Mouse (Mus musculus) NIH3T3 (cell line): Measurements from ENCODE around the gene Hspa4.
"Not testable (repeated sequence)": the region's sequence is repeated elsewhere in the genome, so short reads cannot be mapped to it uniquely, and the experiment has no call there.

Source experiments
- DNase-seq: peaks from one replicate; pipeline ENCODE4 v3.0.0-alpha.2; 2012; ENCODE audit warnings: low read depth

Hspa4 gene

GRCm38 (mm10) chr11:53300330-53301166, at the start of gene Hspa4:
Gene Hspa4, minus strand, starts transcription at chr11:53300457.
- peak; percentile 100 for DNase-seq

GRCm38 (mm10) chr11:53345738-53346137, 45.5 kb upstream of the Hspa4 start:
- no peak for DNase-seq

GRCm38 (mm10) chr11:53345328-53345727, 45.1 kb upstream of the Hspa4 start:
- no peak for DNase-seq

GRCm38 (mm10) chr11:53342711-53343110, 42.5 kb upstream of the Hspa4 start:
- DNase-seq: no peak

GRCm38 (mm10) chr11:53341019-53341418, 40.8 kb upstream of the Hspa4 start:
- DNase-seq: not testable (repeated sequence)

GRCm38 (mm10) chr11:53337684-53338083, 37.4 kb upstream of the Hspa4 start:
- DNase-seq: no peak

- DNase-seq: no peak
Measured at GRCm38 (mm10) chr11:53336924-53337323, 36.7 kb upstream of the Hspa4 start.

GRCm38 (mm10) chr11:53336182-53336571, 35.9 kb upstream of the Hspa4 start:
- no peak for DNase-seq

- DNase-seq: no peak
Measured at GRCm38 (mm10) chr11:53335505-53336181, 35.4 kb upstream of the Hspa4 start.

GRCm38 (mm10) chr11:53332076-53332680, 31.9 kb upstream of the Hspa4 start:
- DNase-seq: no peak

GRCm38 (mm10) chr11:53331121-53331520, 30.9 kb upstream of the Hspa4 start:
- DNase-seq: no peak

- no peak for DNase-seq
Measured at GRCm38 (mm10) chr11:53330325-53330724, 30.1 kb upstream of the Hspa4 start.

- peak; percentile 94 for DNase-seq
Measured at GRCm38 (mm10) chr11:53324512-53324968, 24.3 kb upstream of the Hspa4 start, which contains the start of gene Zcchc10. Gene Zcchc10, plus strand, starts transcription at chr11:53324679.

GRCm38 (mm10) chr11:53319867-53320266, 19.6 kb upstream of the Hspa4 start:
- peak; percentile 20 for DNase-seq

GRCm38 (mm10) chr11:53318568-53318967, 18.3 kb upstream of the Hspa4 start:
- not testable (repeated sequence) for DNase-seq

GRCm38 (mm10) chr11:53318041-53318440, 17.8 kb upstream of the Hspa4 start:
- no peak for DNase-seq

- no peak for DNase-seq
Measured at GRCm38 (mm10) chr11:53316996-53317395, 16.7 kb upstream of the Hspa4 start.

- DNase-seq: peak; percentile 33
Measured at GRCm38 (mm10) chr11:53314770-53315173, 14.5 kb upstream of the Hspa4 start.

GRCm38 (mm10) chr11:53312823-53313222, 12.6 kb upstream of the Hspa4 start:
- DNase-seq: not testable (repeated sequence)

- DNase-seq: no peak
Measured at GRCm38 (mm10) chr11:53311385-53311784, 11.1 kb upstream of the Hspa4 start.

GRCm38 (mm10) chr11:53308884-53309310, 8.6 kb upstream of the Hspa4 start:
- DNase-seq: peak; percentile 98

GRCm38 (mm10) chr11:53308251-53308864, 8.1 kb upstream of the Hspa4 start:
- DNase-seq: peak; percentile 88
